Mouse (Mus musculus) intestine, embryonic 15.5 days (tissue): ENCODE data around the gene Slit3. TPM values are rescaled to one million over a fixed set of nuclear protein-coding genes. Genes with fewer than 3 reads are reported as not detected.

ENCODE experiments used
- ATAC-seq: fragments of 200-750 bp; cut with Nextera tagmentation; 2 replicates; pipeline ENCODE4 v1.8.0; 2017; ENCODE audit warnings: moderate TSS enrichment, moderate library complexity
- H3K27ac ChIP-seq: fragments of 300-500 bp; sonication (generic); 2 replicates; pipeline ENCODE4 v1.5.1; 2015; ENCODE audit warnings: mild to moderate bottlenecking, inconsistent platforms
- H3K27me3 ChIP-seq: fragments of 300-500 bp; sonication (generic); replicated peaks from 2 replicates; pipeline ENCODE4 v1.6.1; 2015; ENCODE audit warnings: inconsistent platforms
- H3K36me3 ChIP-seq: fragments of 300-500 bp; sonication (generic); 2 replicates; pipeline ENCODE4 v1.6.1; 2015; ENCODE audit warnings: inconsistent platforms
- H3K4me1 ChIP-seq: fragments of 300-500 bp; sonication (generic); replicated peaks from 2 replicates; pipeline ENCODE4 v1.6.1; 2015; ENCODE audit warnings: inconsistent platforms
- H3K4me2 ChIP-seq: fragments of 300-500 bp; sonication (generic); replicated peaks from 2 replicates; pipeline ENCODE4 v1.6.1; 2015; ENCODE audit warnings: mild to moderate bottlenecking, inconsistent platforms
- H3K4me3 ChIP-seq: fragments of 300-500 bp; sonication (generic); replicated peaks from 2 replicates; pipeline ENCODE4 v1.5.1; 2015; ENCODE audit warnings: inconsistent platforms
- H3K9ac ChIP-seq: fragments of 300-500 bp; sonication (generic); 2 replicates; pipeline ENCODE4 v1.6.1; 2015; ENCODE audit warnings: inconsistent platforms
- H3K9me3 ChIP-seq: fragments of 300-500 bp; sonication (generic); 2 replicates; pipeline ENCODE4 v1.6.1; 2016; ENCODE audit warnings: inconsistent platforms
- WGBS: fragments of 180-500 bp; shearing (Covaris S2); methylation state at CpG from one replicate; pipeline ENCODE4 v1.1.7; 2015; 5-methylcytosine and 5-hydroxymethylcytosine counted together
- microRNA counts: library from miRNA; unstranded; fragments of <30 nt; microRNA quantifications from one replicate; lab custom pipeline; 2016
- polyA plus RNA-seq: library from polyadenylated mRNA; unstranded; fragments of >200 nt; fragmentation: Nextera tagmentation; extraction: Ambion mirVana; gene quantifications from 2 replicates; pipeline ENCODE4 v1.2.1, GENCODE M21; 2015

Gene Slit3
- polyA plus RNA-seq, 1 experiment from 2014 or later, result 15.9 TPM

- ATAC-seq, result 0 out of 2 replicates have a peak, but pooled peaks have one; percentile 5
- WGBS, result 56% methylated on average over 2 of the region's 2 CpGs
- no peak overlapping the region for H3K4me2 ChIP-seq
These were observed 615.8 kb downstream of the Slit3 start for GRCm38 (mm10) chr11:35736817-35737216.

GRCm38 (mm10) chr11:35737262-35737661 lies 616.2 kb downstream of the Slit3 start:
- Histone ChIP-seq H3K4me3 (no peak overlapping the region), H3K36me3 (no peaks in the 10 kb centered on the region), H3K4me1 (0 out of 2 replicates have a peak, but pooled peaks cover 3% of the 10 kb centered on the region), H3K4me2 (no peak overlapping the region), H3K9ac (no peak overlapping the region), H3K27ac (no peak overlapping the region), H3K9me3 (no peaks in the 10 kb centered on the region), H3K27me3 (no peaks in the 10 kb centered on the region)
- 81% methylated on average over 2 of the region's 2 CpGs for WGBS
- peak; percentile 26; the same call in 1 of the 2 replicates for ATAC-seq

More at GRCm38 (mm10) chr11:35736817-35737216, 615.8 kb downstream of the Slit3 start:
- Histone ChIP-seq H3K9ac (no peak overlapping the region), H3K4me1 (0 out of 2 replicates have a peak, but pooled peaks cover 3% of the 10 kb centered on the region), H3K27ac (no peak overlapping the region), H3K36me3 (no peaks in the 10 kb centered on the region), H3K4me3 (no peak overlapping the region), H3K9me3 (no peaks in the 10 kb centered on the region), H3K27me3 (no peaks in the 10 kb centered on the region)

GRCm38 (mm10) chr11:35738102-35738501 lies 617.1 kb downstream of the Slit3 start:
- no peak overlapping the region for H3K27ac ChIP-seq
- no peaks in the 10 kb centered on the region for H3K36me3 ChIP-seq
- no peak overlapping the region for H3K9ac ChIP-seq
- no peak for ATAC-seq
- no peak overlapping the region for H3K4me2 ChIP-seq
- no peaks in the 10 kb centered on the region for H3K27me3 ChIP-seq
- no peak overlapping the region for H3K4me3 ChIP-seq
- WGBS, result 83% methylated on average over 3 of the region's 3 CpGs
- H3K9me3 ChIP-seq, result no peaks in the 10 kb centered on the region
- 0 out of 2 replicates have a peak, but pooled peaks cover 3% of the 10 kb centered on the region for H3K4me1 ChIP-seq

- Histone ChIP-seq H3K4me1 (no peaks in the 10 kb centered on the region), H3K4me2 (no peak overlapping the region), H3K9me3 (no peaks in the 10 kb centered on the region), H3K27ac (no peak overlapping the region), H3K4me3 (no peak overlapping the region), H3K9ac (no peak overlapping the region), H3K36me3 (no peaks in the 10 kb centered on the region), H3K27me3 (no peaks in the 10 kb centered on the region)
- 92% methylated on average over 6 of the region's 6 CpGs for WGBS
- ATAC-seq, result no peak
These were observed 622.6 kb downstream of the Slit3 start for GRCm38 (mm10) chr11:35743586-35743985.

GRCm38 (mm10) chr11:35744571-35744970 lies 623.5 kb downstream of the Slit3 start:
- no peaks in the 10 kb centered on the region for H3K4me1 ChIP-seq
- H3K4me2 ChIP-seq, result no peak overlapping the region
- H3K4me3 ChIP-seq, result no peak overlapping the region
- H3K9me3 ChIP-seq, result no peaks in the 10 kb centered on the region
- no peak overlapping the region for H3K9ac ChIP-seq
- H3K27me3 ChIP-seq, result no peaks in the 10 kb centered on the region
- no peak for ATAC-seq
- H3K36me3 ChIP-seq, result no peaks in the 10 kb centered on the region
- WGBS, result 91% methylated on average over 6 of the region's 6 CpGs
- H3K27ac ChIP-seq, result no peak overlapping the region

- H3K4me1 ChIP-seq, result 0 out of 2 replicates have a peak, but pooled peaks cover 4% of the 10 kb centered on the region
- no peak overlapping the region for H3K4me2 ChIP-seq
- H3K27me3 ChIP-seq, result no peaks in the 10 kb centered on the region
- peak overlapping the region; percentile 73 for H3K27ac ChIP-seq
- no peaks in the 10 kb centered on the region for H3K9me3 ChIP-seq
- 60% methylated on average over 8 of the region's 8 CpGs for WGBS
- peak; percentile 95 for ATAC-seq
- no peaks in the 10 kb centered on the region for H3K36me3 ChIP-seq
- no peak overlapping the region for H3K4me3 ChIP-seq
- no peak overlapping the region for H3K9ac ChIP-seq
These were observed 629.6 kb downstream of the Slit3 start for GRCm38 (mm10) chr11:35750578-35750977.

GRCm38 (mm10) chr11:35754906-35755418 lies 633.9 kb downstream of the Slit3 start:
- no peak for ATAC-seq
- no peak overlapping the region for H3K4me3 ChIP-seq
- H3K36me3 ChIP-seq, result no peaks in the 10 kb centered on the region
- no peaks in the 10 kb centered on the region for H3K9me3 ChIP-seq
- peak overlapping the region; percentile 15; the same call in 1 of the 2 replicates for H3K27ac ChIP-seq
- no peak overlapping the region for H3K4me2 ChIP-seq
- no peak overlapping the region for H3K9ac ChIP-seq
- H3K27me3 ChIP-seq, result no peaks in the 10 kb centered on the region
- H3K4me1 ChIP-seq, result 0 out of 2 replicates have a peak, but pooled peaks cover 1% of the 10 kb centered on the region
- WGBS, result 92% methylated on average over 4 of the region's 4 CpGs

GRCm38 (mm10) chr11:35755546-35755945 lies 634.5 kb downstream of the Slit3 start:
- peak; percentile 14; the same call in 1 of the 2 replicates for ATAC-seq
- no peaks in the 10 kb centered on the region for H3K4me1 ChIP-seq
- H3K4me3 ChIP-seq, result no peak overlapping the region
- no peak overlapping the region for H3K4me2 ChIP-seq
- no peak overlapping the region for H3K9ac ChIP-seq
- 33% methylated on average over 6 of the region's 6 CpGs for WGBS
- H3K27ac ChIP-seq, result peak overlapping the region; percentile 15
- no peaks in the 10 kb centered on the region for H3K9me3 ChIP-seq
- no peaks in the 10 kb centered on the region for H3K27me3 ChIP-seq
- H3K36me3 ChIP-seq, result no peaks in the 10 kb centered on the region

- H3K4me2 ChIP-seq, result no peak overlapping the region
- H3K36me3 ChIP-seq, result no peaks in the 10 kb centered on the region
- no peaks in the 10 kb centered on the region for H3K27me3 ChIP-seq
- no peaks in the 10 kb centered on the region for H3K4me1 ChIP-seq
- ATAC-seq, result no peak
- WGBS, result 83% methylated on average over 11 of the region's 11 CpGs
- no peaks in the 10 kb centered on the region for H3K9me3 ChIP-seq
- H3K27ac ChIP-seq, result no peak overlapping the region
- H3K9ac ChIP-seq, result no peak overlapping the region
- H3K4me3 ChIP-seq, result no peak overlapping the region
These were observed 635.6 kb downstream of the Slit3 start for GRCm38 (mm10) chr11:35756411-35757303.

MicroRNAs within 50 kb of the gene (microRNA counts, 519-probe panel; counts per million panel counts)
- 3,914 counts per million, percentile 93 among the panel's probes with 10 or more counts for microRNA mmu-miR-218 (lab: Ali Mortazavi, UCI)
